Mouse (Mus musculus): Measurements from ENCODE around the gene Invs. TPM values are rescaled to one million over a fixed set of nuclear protein-coding genes. Genes with fewer than 3 reads are reported as not detected.

Gene Invs
- polyA plus RNA-seq, 1 experiment from 2014 or later, result 5.8 TPM

DNA sequence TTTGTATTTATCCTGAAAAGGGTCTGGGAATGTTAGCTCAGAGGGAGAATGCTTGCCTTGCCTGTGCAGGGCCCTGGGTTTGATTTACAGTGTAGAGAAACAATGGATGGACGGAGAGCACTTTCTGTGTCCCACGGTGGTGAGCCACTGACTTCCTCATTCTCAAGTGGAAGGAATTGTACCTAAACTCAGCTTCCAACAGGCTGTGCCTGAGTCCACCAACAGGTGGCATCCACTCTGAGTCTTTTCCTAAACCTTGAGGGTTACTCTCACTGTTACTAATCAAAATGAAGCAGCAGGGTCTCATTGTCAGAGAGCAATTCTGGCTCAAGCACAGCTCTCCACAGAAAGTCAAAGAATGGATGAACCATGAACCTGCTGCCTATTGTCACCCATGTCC lies 201.7 kb downstream of the Invs start:
- no peak overlapping the region for H3K27ac ChIP-seq (replicated peaks; ENCODE audit: low read depth, low read length)
- ATAC-seq (ENCODE audit: low read depth) (no peak), DNase-seq (ENCODE audit: low spot score) (peak; percentile 39)
- H3K9ac ChIP-seq (ENCODE audit: low read depth, low read length), result no peak overlapping the region
- H3K9me3 ChIP-seq (ENCODE audit: control insufficient read depth, low read length), result peaks cover 11% of the 10 kb centered on the region; the same call in 1 of the 2 replicates
- WGBS, result 37% methylated on average over 2 of the region's 2 CpGs
- no peaks in the 10 kb centered on the region for H3K36me3 ChIP-seq (ENCODE audit: control insufficient read depth, insufficient read depth, low read length)
- H3K4me3 ChIP-seq (ENCODE audit: low read depth, low read length), result no peak overlapping the region
- no peak overlapping the region for H3K4me2 ChIP-seq (ENCODE audit: low read depth, low read length)
- no peaks in the 10 kb centered on the region for H3K4me1 ChIP-seq (ENCODE audit: control insufficient read depth, insufficient read depth, low read length)
- no peaks in the 10 kb centered on the region for H3K27me3 ChIP-seq (replicated peaks; ENCODE audit: control insufficient read depth, insufficient read depth, low read length)

Other genes starting within 250 kb of the Invs start
- 0.58 and 0.65 TPM in 2 replicates for gene Nr4a3, start 234.6 kb upstream of the Invs start, polyA plus RNA-seq (2014; fragmentation: Nextera tagmentation; extraction: Ambion mirVana)
- gene Stx17, start 154.8 kb upstream of the Invs start, polyA plus RNA-seq (2014; fragmentation: Nextera tagmentation; extraction: Ambion mirVana), result 31.3 and 36.4 TPM in 2 replicates
- 82.0 and 84.1 TPM in 2 replicates for gene Erp44, start 202 bp upstream of the Invs start, polyA plus RNA-seq (2014; fragmentation: Nextera tagmentation; extraction: Ambion mirVana)
- 54.0 and 62.9 TPM in 2 replicates for gene Tex10, start 193.7 kb downstream of the Invs start, polyA plus RNA-seq (2014; fragmentation: Nextera tagmentation; extraction: Ambion mirVana)